Mouse (Mus musculus) stomach, embryonic 14.5 days (tissue): ENCODE results near the gene Dpm1. TPM values are rescaled to one million over a fixed set of nuclear protein-coding genes. Genes with fewer than 3 reads are reported as not detected.

ENCODE experiments used
- ATAC-seq: fragments of 200-750 bp; cut with Nextera tagmentation; 2 replicates; pipeline ENCODE4 v1.8.0; 2017; ENCODE audit warnings: low read depth, moderate TSS enrichment; ENCODE audit not compliant: insufficient number of reproducible peaks, insufficient read depth, low FRiP score
- H3K27ac ChIP-seq: fragments of 300-500 bp; sonication (generic); 2 replicates; pipeline ENCODE4 v1.5.1; 2014; ENCODE audit warnings: mild to moderate bottlenecking, low read length, moderate library complexity, mixed read lengths
- H3K27me3 ChIP-seq: fragments of 300-500 bp; sonication (generic); 2 replicates; pipeline ENCODE4 v1.6.1; 2014; ENCODE audit warnings: low read length, control low read depth, mixed read lengths; ENCODE audit not compliant: control insufficient read depth, insufficient read depth
- H3K36me3 ChIP-seq: fragments of 300-500 bp; sonication (generic); 2 replicates; pipeline ENCODE4 v1.6.1; 2014; ENCODE audit warnings: mild to moderate bottlenecking, control low read depth, low read length, moderate library complexity, mixed read lengths; ENCODE audit not compliant: control insufficient read depth, insufficient read depth
- H3K4me1 ChIP-seq: fragments of 300-500 bp; sonication (generic); 2 replicates; pipeline ENCODE4 v1.6.1; 2014; ENCODE audit warnings: low read length, control low read depth, mixed read lengths; ENCODE audit not compliant: control insufficient read depth, insufficient read depth
- H3K4me2 ChIP-seq: fragments of 300-500 bp; sonication (generic); replicated peaks from 2 replicates; pipeline ENCODE4 v1.6.1; 2014; ENCODE audit warnings: low read depth, low read length, control low read depth
- H3K4me3 ChIP-seq: fragments of 300-500 bp; sonication (generic); 2 replicates; pipeline ENCODE4 v1.5.1; 2014; ENCODE audit warnings: low read depth, low read length, control low read depth
- H3K9ac ChIP-seq: fragments of 300-500 bp; sonication (generic); replicated peaks from 2 replicates; pipeline ENCODE4 v1.6.1; 2014; ENCODE audit warnings: low read depth, mild to moderate bottlenecking, control low read depth, low read length, moderate library complexity, mixed read lengths
- H3K9me3 ChIP-seq: fragments of 300-500 bp; sonication (generic); 2 replicates; pipeline ENCODE4 v1.6.1; 2016; ENCODE audit warnings: low read depth, low read length, control low read depth; ENCODE audit not compliant: control insufficient read depth
- WGBS: fragments of 180-500 bp; shearing (Covaris S2); extraction: QIAGEN DNeasy Blood & Tissue Kit; methylation state at CpG from one replicate; pipeline ENCODE4 v1.1.7; 2014; 5-methylcytosine and 5-hydroxymethylcytosine counted together
- microRNA-seq: library from miRNA; unstranded; fragments of <30 nt; microRNA quantifications from one replicate; pipeline ENCODE4, GENCODE M21; 2016
- polyA plus RNA-seq: library from polyadenylated mRNA; unstranded; fragments of >200 nt; fragmentation: Nextera tagmentation; extraction: Ambion mirVana; gene quantifications from 2 replicates; pipeline ENCODE4 v1.2.1, GENCODE M21; 2014

Dpm1 gene
- polyA plus RNA-seq, 1 experiment from 2014 or later: 82.3 TPM

GRCm38 (mm10) chr2:168166750-168167460 is 63.5 kb downstream of the Dpm1 start:
- H3K9ac ChIP-seq: no peak overlapping the region

DNA sequence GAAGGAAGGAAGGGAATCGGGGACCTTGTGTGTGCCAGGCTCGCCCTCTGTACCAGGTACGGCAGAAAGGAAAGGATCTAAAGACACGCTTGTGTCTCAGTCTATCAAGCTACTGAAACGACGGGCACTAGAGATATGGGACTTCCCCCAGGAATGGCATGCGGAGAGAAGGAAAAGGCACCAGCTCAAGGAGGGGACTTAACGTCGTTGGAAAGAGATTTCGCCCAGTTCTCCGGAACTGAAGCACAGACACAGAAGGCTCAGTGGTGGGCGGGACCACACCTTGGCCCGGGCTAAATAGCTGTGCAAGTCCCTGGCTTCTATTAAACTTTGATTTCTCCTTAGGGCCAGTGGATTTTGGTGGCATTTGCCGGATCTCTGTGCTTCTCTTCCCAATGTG is 68.4 kb downstream of the Dpm1 start:
- H3K27ac ChIP-seq: no peak overlapping the region
- WGBS: 9% methylated on average over 14 of the region's 14 CpGs

More at GRCm38 (mm10) chr2:168166750-168167460, 63.5 kb downstream of the Dpm1 start:
- H3K27ac ChIP-seq: no peak overlapping the region
- H3K4me1 ChIP-seq: peaks cover 36% of the 10 kb centered on the region
- H3K4me2 ChIP-seq: 0 out of 2 replicates have a peak overlapping the region, but pooled peaks have one; percentile 7
- 36% methylated on average over 21 of the region's 21 CpGs for WGBS
- no peak overlapping the region for H3K4me3 ChIP-seq
- no peaks in the 10 kb centered on the region for H3K9me3 ChIP-seq
- H3K27me3 ChIP-seq: no peaks in the 10 kb centered on the region
- no peaks in the 10 kb centered on the region for H3K36me3 ChIP-seq
- ATAC-seq: no peak

GRCm38 (mm10) chr2:168161514-168161971 is 68.8 kb downstream of the Dpm1 start:
- Histone ChIP-seq H3K4me1 (peaks cover 21% of the 10 kb centered on the region), H3K9me3 (no peaks in the 10 kb centered on the region), H3K27ac (0 out of 2 replicates have a peak overlapping the region, but pooled peaks have one; percentile 10), H3K9ac (no peak overlapping the region), H3K36me3 (no peaks in the 10 kb centered on the region), H3K4me3 (peak overlapping the region; percentile 19; the same call in 1 of the 2 replicates), H3K4me2 (peak overlapping the region; percentile 48), H3K27me3 (no peaks in the 10 kb centered on the region)
- 6% methylated on average over 11 of the region's 11 CpGs for WGBS
- peak; percentile 24; the same call in 1 of the 2 replicates for ATAC-seq

More for the DNA sequence above, 68.4 kb downstream of the Dpm1 start:
- Histone ChIP-seq H3K36me3 (no peaks in the 10 kb centered on the region), H3K4me2 (peak overlapping the region; percentile 48), H3K9me3 (no peaks in the 10 kb centered on the region), H3K4me3 (peak overlapping the region; percentile 19; the same call in 1 of the 2 replicates), H3K27me3 (no peaks in the 10 kb centered on the region), H3K9ac (no peak overlapping the region), H3K4me1 (peaks cover 26% of the 10 kb centered on the region)
- no peak for ATAC-seq

- no peaks in the 10 kb centered on the region for H3K9me3 ChIP-seq
- no peak overlapping the region for H3K4me2 ChIP-seq
- H3K9ac ChIP-seq: no peak overlapping the region
- no peak for ATAC-seq
- H3K27me3 ChIP-seq: no peaks in the 10 kb centered on the region
- no peak overlapping the region for H3K27ac ChIP-seq
- H3K4me3 ChIP-seq: no peak overlapping the region
- 78% methylated on average over 9 of the region's 9 CpGs for WGBS
- H3K36me3 ChIP-seq: no peaks in the 10 kb centered on the region
- peaks cover 20% of the 10 kb centered on the region for H3K4me1 ChIP-seq
Observed at GRCm38 (mm10) chr2:168160370-168160930, 69.9 kb downstream of the Dpm1 start.

Small RNA genes within 50 kb of the gene (microRNA-seq; reads per million reads assigned to microRNA genes)
- gene Gm24561: not detected

Other genes with a start within 250 kb of the Dpm1 start
- 4.2 and 4.3 TPM in 2 replicates for gene Ripor3, start 220.0 kb downstream of the Dpm1 start, polyA plus RNA-seq
- 12.3 and 13.2 TPM in 2 replicates for gene Pard6b, start 149.6 kb downstream of the Dpm1 start, polyA plus RNA-seq
- gene Adnp, start 23.5 kb downstream of the Dpm1 start, polyA plus RNA-seq: 4.1 and 4.9 TPM in 2 replicates
- gene Gm20716, start 227 bp downstream of the Dpm1 start, polyA plus RNA-seq: 29.9 and 31.9 TPM in 2 replicates
- 6.9 and 7.1 TPM in 2 replicates for gene Mocs3, start within 50 bp of the Dpm1 start, polyA plus RNA-seq
- 7.1 and 7.4 TPM in 2 replicates for gene Kcng1, start 51.1 kb upstream of the Dpm1 start, polyA plus RNA-seq